Mouse (Mus musculus) heart, postnatal 4 days (tissue): ENCODE measurements at regions not wholly inside any gene's neighbourhood (a gene's known extent, or its start where the extent isn't known, plus 50 kb on each side); places are given as distances from the start of the nearest gene placed in this dataset.
A peak's percentile ranks its signal among the peaks of the same experiment; 100 is the strongest.

Source experiments
- DNase-seq: peaks from one replicate; pipeline ENCODE4 v3.0.0; 2021

DNA sequence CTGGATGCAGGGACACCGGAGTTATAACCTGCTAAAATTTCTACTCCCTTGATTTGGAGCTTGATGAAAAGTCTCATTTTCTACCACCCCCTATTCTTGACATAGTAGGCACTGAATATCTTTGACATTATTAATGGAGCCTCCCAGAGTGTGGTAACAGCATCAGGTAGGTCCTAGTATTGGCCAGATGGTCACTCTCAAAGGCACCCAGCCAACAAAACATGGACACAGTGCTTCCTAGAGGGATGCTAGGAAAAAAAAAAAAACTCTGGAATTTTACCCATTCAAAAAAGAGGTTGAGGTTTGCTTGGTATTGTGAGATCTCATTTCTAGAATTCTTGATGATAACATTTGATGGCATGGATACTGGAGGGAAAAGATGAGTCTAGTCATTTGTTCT is 740.8 kb downstream of the Epm2a start:
- no peak for DNase-seq

- no peak for DNase-seq
Observed at GRCm38 (mm10) chr10:12092521-12092920, 749.3 kb downstream of the Epm2a start.

GRCm38 (mm10) chr10:12096678-12097077 is 753.5 kb downstream of the Epm2a start:
- no peak for DNase-seq

GRCm38 (mm10) chr10:12107001-12107418 is 762.2 kb downstream of the Utrn start:
- peak; percentile 42 for DNase-seq

DNA sequence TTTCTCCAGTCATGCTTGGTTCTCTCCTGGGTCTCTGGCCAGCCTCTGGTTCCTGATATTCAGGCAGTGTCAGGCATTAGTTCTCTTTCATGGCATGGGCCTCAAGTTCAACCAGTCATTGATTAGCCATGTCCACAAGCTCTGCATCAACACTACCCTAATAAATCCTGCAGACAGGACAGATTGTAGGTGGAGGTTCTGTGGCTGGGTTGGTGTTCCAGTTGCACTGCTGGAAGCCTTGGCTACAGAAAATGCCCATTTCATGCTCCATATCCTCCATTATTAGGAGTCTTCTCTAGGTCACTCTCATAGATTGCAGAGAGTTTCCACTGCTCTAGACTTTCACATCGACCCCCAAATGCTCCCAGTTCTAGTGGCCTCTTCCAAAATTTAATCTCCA is 757.4 kb downstream of the Utrn start:
- DNase-seq, result no peak

DNA sequence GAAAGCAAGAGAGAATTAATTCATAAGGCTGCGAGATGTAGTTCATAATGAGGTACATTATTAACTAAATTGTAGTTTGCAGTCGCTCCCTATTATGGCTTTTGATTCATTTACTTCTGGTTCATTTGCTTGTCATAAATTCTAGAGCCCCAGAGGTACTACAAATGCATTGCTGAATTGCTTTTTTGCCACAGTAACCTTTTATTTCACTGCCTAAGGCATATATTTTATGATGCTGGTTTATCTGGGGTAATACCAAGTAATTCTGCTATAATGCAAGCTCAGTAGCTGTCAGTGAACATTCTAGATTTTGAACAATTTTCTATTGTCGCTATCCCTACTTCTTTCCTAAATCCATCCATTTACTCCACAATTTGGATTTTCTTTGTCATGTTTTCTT is 753.4 kb downstream of the Utrn start:
- no peak for DNase-seq

DNA sequence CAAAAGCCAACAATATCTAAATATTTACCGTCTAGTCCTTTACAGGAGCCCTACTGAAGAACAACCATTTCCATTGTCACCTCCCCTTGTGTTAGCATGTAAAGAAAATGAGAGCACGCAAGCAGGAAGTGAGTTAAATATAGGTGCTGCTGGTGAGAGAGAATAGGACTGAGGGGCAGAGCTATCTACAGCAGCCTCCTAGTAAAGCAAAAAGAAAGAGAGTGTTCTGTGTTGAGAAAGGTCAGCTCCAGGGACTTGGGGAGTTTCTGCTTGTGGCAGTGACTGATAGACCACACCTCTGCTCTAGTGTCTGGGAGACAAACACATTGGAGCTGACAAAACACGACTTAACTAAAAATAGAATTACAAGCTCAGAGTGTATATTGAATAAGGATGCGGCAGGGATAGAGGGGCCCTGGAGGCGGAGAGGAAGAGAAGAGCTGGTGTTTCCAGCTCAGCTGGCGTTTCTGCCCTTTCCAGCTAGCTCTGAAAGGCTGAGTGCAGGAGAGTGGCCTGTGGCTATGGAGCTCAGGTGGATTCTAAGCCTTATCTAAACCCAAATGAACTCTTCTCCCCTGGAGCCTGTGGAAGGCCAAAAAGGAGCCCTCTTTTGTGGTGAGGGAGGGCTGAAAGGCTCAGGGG is 752.4 kb downstream of the Utrn start:
- DNase-seq, result no peak

DNA sequence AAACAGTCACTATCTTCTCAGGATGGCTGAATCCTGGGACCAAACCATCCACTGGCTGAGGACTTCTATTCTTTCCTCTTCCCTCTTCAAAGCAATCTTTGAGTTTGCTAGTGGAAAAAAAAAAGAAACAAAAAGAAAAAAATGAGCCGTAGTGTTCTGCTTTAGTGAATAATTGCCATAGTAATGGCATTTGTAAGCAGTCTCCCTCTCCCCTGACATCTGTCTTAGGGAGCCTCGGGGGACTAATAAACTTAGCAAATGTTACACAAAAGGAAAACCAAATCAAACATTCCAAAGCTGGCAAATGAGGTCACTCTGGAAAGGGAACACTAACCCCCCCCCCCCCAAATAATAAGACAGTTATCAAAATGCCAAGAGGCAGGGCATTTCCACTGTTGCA is 744.9 kb downstream of the Utrn start:
- no peak for DNase-seq

- no peak for DNase-seq
Observed at GRCm38 (mm10) chr10:12129486-12129885, 739.7 kb downstream of the Utrn start.

DNA sequence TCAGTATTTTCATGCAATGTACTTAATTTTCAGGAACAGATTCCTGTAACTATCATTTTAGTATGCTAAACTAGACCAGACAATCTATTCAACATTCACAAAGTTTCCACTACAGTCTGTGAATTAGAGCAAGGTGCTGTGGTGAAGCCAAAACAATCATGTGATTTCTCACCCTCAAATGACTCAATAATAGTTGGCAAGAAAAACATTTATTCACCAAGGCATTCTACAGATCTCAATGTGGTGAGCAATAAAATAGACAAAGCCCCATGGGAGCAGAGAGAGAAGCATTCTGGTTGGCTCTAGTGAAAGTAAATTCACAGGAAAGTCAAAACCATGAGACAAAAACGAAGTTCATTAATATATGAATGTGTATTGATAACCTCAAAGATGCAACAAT is 724.5 kb downstream of the Utrn start:
- DNase-seq, result no peak

- no peak for DNase-seq
Observed at GRCm38 (mm10) chr10:12146942-12147537, 722.1 kb downstream of the Utrn start.

- no peak for DNase-seq
Observed at GRCm38 (mm10) chr10:12170243-12170642, 698.9 kb downstream of the Utrn start.

- DNase-seq, result no peak
Observed at GRCm38 (mm10) chr10:12174200-12174818, 694.9 kb downstream of the Utrn start.

GRCm38 (mm10) chr10:12175141-12175540 is 694.0 kb downstream of the Utrn start:
- no peak for DNase-seq

GRCm38 (mm10) chr10:12177482-12177881 is 691.7 kb downstream of the Utrn start:
- no peak for DNase-seq

DNA sequence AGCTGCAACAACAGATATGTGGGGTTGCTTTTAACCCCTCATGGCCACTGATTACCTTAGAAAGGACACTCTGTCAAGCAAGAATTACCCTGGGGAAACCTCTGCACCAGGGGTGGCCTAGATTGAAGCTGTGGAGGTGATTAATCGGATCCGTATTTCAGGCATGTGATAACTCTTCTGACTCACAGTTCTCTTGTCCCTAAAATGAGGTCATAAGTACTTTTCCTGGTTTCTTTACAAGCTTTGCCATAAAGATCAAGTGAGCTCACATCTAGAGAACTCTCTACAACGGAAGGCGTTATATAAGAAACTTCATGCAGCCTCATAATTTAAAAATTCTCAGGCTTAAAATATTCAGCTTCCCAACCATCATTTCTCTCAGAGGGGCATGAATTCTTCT is 688.2 kb downstream of the Utrn start:
- no peak for DNase-seq

GRCm38 (mm10) chr10:12186918-12187639 is 682.1 kb downstream of the Utrn start:
- no peak for DNase-seq

- DNase-seq, result no peak
Observed at GRCm38 (mm10) chr10:12187669-12188342, 681.4 kb downstream of the Utrn start.

GRCm38 (mm10) chr10:12190435-12190834 is 678.7 kb downstream of the Utrn start:
- no peak for DNase-seq

DNA sequence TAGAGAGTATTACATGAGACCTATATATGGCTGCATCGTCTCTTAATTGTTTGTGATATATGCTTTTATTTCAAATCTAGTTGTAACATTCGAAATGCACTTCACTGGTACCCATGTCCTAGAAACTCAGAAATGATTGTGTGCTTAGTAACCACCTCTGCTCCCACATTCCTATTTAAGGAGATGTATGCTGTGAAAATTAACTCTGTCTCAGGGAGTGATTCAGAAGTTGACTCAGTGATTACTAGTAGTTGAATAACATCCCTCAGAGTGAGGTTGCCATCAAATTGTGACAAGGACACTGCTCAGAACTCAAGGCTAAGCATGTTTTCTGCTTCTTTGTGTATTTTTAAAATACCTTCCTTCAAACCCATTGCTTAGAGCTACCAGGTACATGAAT is 661.9 kb downstream of the Utrn start:
- DNase-seq, result no peak

GRCm38 (mm10) chr10:12210181-12210580 is 659.0 kb downstream of the Utrn start:
- DNase-seq, result no peak

- DNase-seq, result peak; percentile 9
Observed at GRCm38 (mm10) chr10:12218879-12219278, 650.3 kb downstream of the Utrn start.

GRCm38 (mm10) chr10:12234141-12234540 is 635.0 kb downstream of the Utrn start:
- DNase-seq, result no peak
